Comparison of ENCODE assay signal across 8 mouse cellular contexts in genomic region chr16:33379219-33379943, GRCm38 (mm10). TPM values are rescaled to one million over a fixed set of nuclear protein-coding genes. Genes with fewer than 3 reads are reported as not detected.
DNase-seq lines count a peak whose midpoint lies in the region; ATAC-seq and TF ChIP-seq lines count a peak whose summit lies in the region.

No protein-coding gene starts in this region.

- no peaks in the 10 kb centered on the region for H3K9me3 ChIP-seq in embryonic facial prominence, embryonic 12.5 days
- H3K9me3 ChIP-seq in midbrain, postnatal 0 days (ENCODE audit: low read length), result no peaks in the 10 kb centered on the region

- no peak overlapping the region for H3K9ac ChIP-seq in liver, adult 2 months (ENCODE audit: low read depth, low read length)
- H3K9ac ChIP-seq in embryonic facial prominence, embryonic 12.5 days, result 0 out of 2 replicates have a peak overlapping the region, but pooled peaks have one; percentile 99
- no peak overlapping the region for H3K9ac ChIP-seq in midbrain, postnatal 0 days (replicated peaks; ENCODE audit: low read length, poor library complexity, severe bottlenecking)

- H3K4me3 ChIP-seq in liver, adult 2 months (ENCODE audit: insufficient read depth, low read depth, low read length), result no peak overlapping the region; the same call in 1 of the 2 replicates
- H3K4me3 ChIP-seq in embryonic facial prominence, embryonic 12.5 days, result peak overlapping the region; percentile 91
- no peak overlapping the region for H3K4me3 ChIP-seq in midbrain, postnatal 0 days (ENCODE audit: low read depth, low read length)

- no peaks in the 10 kb centered on the region for H3K36me3 ChIP-seq in liver, adult 2 months (ENCODE audit: control insufficient read depth, insufficient read depth, low read length)
- H3K36me3 ChIP-seq in embryonic facial prominence, embryonic 12.5 days, result no peaks in the 10 kb centered on the region
- no peaks in the 10 kb centered on the region for H3K36me3 ChIP-seq in midbrain, postnatal 0 days (ENCODE audit: insufficient read depth, low read length)

- H3K4me1 ChIP-seq in liver, adult 2 months (ENCODE audit: control insufficient read depth, insufficient read depth, low read length), result peaks cover 1% of the 10 kb centered on the region; the same call in 1 of the 2 replicates
- peaks cover 15% of the 10 kb centered on the region for H3K4me1 ChIP-seq in embryonic facial prominence, embryonic 12.5 days
- H3K4me1 ChIP-seq in midbrain, postnatal 0 days (ENCODE audit: insufficient read depth, low read length), result peaks cover 6% of the 10 kb centered on the region

- TF ChIP-seq CTCF in liver, adult 2 months (IDR thresholded peaks at IDR 0.05; ENCODE audit: low read depth, low read length), result no peak
- peak; percentile 28 for TF ChIP-seq CTCF in midbrain, postnatal 0 days (IDR thresholded peaks at IDR 0.05)

- H3K79me2 ChIP-seq in liver, adult 2 months (ENCODE audit: control insufficient read depth, insufficient read depth, low read length), result peaks cover 25% of the 10 kb centered on the region; the same call in 1 of the 2 replicates

- ATAC-seq in embryonic facial prominence, embryonic 12.5 days (ENCODE audit: insufficient number of reproducible peaks, insufficient read depth, low FRiP score, low TSS enrichment), result no peak
- ATAC-seq in midbrain, postnatal 0 days (ENCODE audit: low FRiP score), result no peak
- ATAC-seq in CD4-positive, CD25-positive, alpha-beta regulatory T cell, adult 4 months, result no peak

- H3K27me3 ChIP-seq in liver, adult 2 months (ENCODE audit: control insufficient read depth, insufficient read depth, low read length), result no peaks in the 10 kb centered on the region
- H3K27me3 ChIP-seq in embryonic facial prominence, embryonic 12.5 days, result no peaks in the 10 kb centered on the region
- no peaks in the 10 kb centered on the region for H3K27me3 ChIP-seq in midbrain, postnatal 0 days (ENCODE audit: insufficient read depth, low read length)

- peak overlapping the region; percentile 93 for H3K4me2 ChIP-seq in embryonic facial prominence, embryonic 12.5 days (replicated peaks)
- H3K4me2 ChIP-seq in midbrain, postnatal 0 days (ENCODE audit: low read depth, low read length, poor library complexity, severe bottlenecking), result peak overlapping the region; percentile 78; the same call in 1 of the 2 replicates

- peak overlapping the region; percentile 64 for H3K27ac ChIP-seq in liver, adult 2 months (replicated peaks; ENCODE audit: insufficient read depth, low read depth, low read length)
- H3K27ac ChIP-seq in embryonic facial prominence, embryonic 12.5 days, result no peak overlapping the region; the same call in 1 of the 2 replicates
- peak overlapping the region; percentile 97; the same call in 1 of the 2 replicates for H3K27ac ChIP-seq in midbrain, postnatal 0 days (ENCODE audit: low read depth, low read length)

- TF ChIP-seq POLR2A in liver, adult 2 months (IDR thresholded peaks at IDR 0.05; ENCODE audit: extremely low read depth, insufficient read depth, low read length), result no peak

- WGBS in liver, adult 2 months, result 9% methylated on average over 6 of the region's 6 CpGs
- 56% methylated on average over 6 of the region's 6 CpGs for WGBS in embryonic facial prominence, embryonic 12.5 days
- WGBS in midbrain, postnatal 0 days, result 23% methylated on average over 6 of the region's 6 CpGs

- DNase-seq in liver, adult 2 months (ENCODE audit: extremely low read depth, low read depth, low spot score), result peak; percentile 77
- DNase-seq in liver, result no peak
- DNase-seq in kidney, adult 9 months, result peak; percentile 58
- peak; percentile 46 for DNase-seq in midbrain, postnatal 0 days (ENCODE audit: low spot score)
- DNase-seq in spleen, postnatal 4 days (ENCODE audit: low spot score in 2 of 2), result no peak
- DNase-seq in layer of hippocampus, postnatal 36 days, result no peak

RNA-seq across cellular contexts. Expression of gene Zfp148, which starts 1.3 kb away (rescaled TPM):
- total RNA-seq in liver, adult 2 months (2014; rRNA removed), result 15.4 and 15.6 TPM in 2 replicates
- 4.3 TPM in 2 replicates for polyA plus RNA-seq in liver, adult 2 months (2012; rRNA removed)
- polyA plus RNA-seq in embryonic facial prominence, embryonic 12.5 days (2016; fragmentation: Nextera tagmentation; extraction: Ambion mirVana), result 64.2 and 68.3 TPM in 2 replicates
- 29.0 and 39.4 TPM in 2 replicates for total RNA-seq in midbrain, postnatal 0 days (2014; rRNA removed)
- 39.1 and 44.2 TPM in 2 replicates for polyA plus RNA-seq in midbrain, postnatal 0 days (2015; fragmentation: Nextera tagmentation; extraction: Ambion mirVana)
- total RNA-seq in layer of hippocampus, postnatal 36 days (2021), result 100 to 1,000 TPM; 159 to 164 TPM
- polyA plus RNA-seq in CD4-positive, CD25-positive, alpha-beta regulatory T cell, adult 4 months (2017; shearing (Covaris generic)), result 10 to 100 TPM; 44.3 to 57.6 TPM

Comparison
In these comparisons a context has a peak if more than half of its experiments do, and no peak if none do; other contexts are left out.
1. DNase-seq: peak in liver, adult 2 months (single experiment), kidney, adult 9 months (single experiment) and midbrain, postnatal 0 days (single experiment); none in liver (single experiment), spleen, postnatal 4 days (0 of 2) and layer of hippocampus, postnatal 36 days (0 of 2).